Mouse (Mus musculus): ENCODE measurements around the gene Tff2.

Tff2 gene

DNA sequence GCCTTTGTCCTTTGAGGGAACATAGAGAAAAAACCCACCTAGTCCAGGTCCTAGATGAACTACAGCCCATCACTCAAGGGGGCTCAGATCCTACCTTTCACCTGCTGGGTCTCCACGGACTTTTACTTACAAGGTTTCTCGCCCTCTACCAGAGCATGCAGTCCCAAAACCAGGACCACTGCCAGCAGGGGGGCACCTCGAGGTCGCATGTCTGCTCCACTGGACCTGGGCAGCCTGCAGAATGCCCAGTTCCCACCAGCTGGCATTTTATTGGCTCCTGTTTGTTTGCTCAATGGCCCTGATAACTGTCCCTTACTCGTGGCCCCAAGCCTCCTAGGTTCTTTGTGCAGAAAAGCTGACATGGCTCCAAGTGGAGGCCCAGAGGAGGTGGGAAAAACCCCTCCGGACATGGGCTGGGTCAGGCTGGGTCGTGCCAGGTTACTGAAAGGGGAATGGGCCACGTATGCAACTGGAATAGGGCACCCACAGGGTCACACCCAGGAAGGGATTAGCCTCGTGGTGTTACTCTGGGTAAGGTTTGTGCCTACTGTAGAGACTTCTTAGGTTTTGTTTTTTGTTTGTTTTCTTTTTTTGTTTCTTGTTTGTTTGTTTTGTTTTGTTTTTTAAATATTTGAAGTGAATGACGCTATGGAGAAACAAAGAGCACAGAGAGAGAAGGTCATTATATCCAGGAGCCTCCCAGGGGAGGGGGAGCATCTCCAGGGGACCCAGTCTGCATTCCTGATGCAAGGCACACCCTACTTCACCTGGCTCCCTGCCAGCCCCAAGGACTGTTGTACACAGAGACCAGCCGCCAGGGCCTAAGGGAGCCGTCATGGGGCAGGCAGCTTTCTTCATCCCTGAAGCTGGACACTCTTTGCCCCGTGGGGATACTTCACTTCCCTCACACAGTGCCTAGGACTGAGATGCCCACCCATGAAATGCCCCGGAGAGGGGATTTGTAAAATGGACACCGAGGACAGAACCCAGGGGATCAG is at the start of gene Tff2:
Gene Tff2 (minus strand): TSS at position 243 of the 998 bp plus-strand sequence.
- DNase-seq (ENCODE audit: low spot score in 2 of 2): no peak

DNA sequence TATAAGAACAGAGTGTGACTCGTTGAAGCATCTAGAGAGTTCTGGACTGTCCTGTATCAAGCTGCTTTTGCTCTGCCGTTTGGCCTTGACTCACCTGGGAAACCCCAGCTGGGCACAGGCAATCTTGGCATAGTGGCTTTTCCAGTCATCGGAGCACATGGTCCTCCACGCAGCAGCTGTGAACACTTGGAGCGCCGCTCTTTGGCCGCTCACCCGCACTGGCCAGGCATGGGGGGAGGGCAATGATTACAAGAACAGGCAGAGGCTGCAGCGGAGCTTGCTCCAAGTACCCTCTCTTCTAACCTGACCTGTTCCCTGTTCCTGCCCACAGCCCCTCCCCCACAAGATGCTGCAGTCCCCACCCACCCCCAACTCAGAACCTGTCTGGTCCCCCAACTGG is 49.3 kb upstream of the Tff2 start:
- no peak for DNase-seq (ENCODE audit: low spot score in 2 of 2)

DNA sequence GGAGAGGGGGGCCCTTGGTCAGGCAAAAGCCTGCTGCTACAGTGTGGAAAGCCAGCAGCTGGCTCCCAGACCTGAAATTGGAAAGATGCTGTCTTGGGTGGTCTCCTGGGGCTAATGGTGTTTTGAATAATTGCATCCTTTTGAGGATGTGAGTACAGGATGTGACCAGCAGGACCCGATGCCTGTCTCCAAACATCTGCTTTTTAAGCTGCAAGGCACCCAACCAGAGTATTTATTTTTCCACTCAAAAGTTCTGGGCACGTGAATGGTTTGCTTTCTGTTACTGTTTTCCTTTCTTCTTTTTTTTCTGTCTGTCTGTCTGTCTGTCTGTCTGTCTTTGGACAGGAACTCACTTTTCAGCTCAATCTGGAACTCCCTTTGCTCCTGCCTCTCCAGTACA is 48.6 kb upstream of the Tff2 start:
- no peak for DNase-seq (ENCODE audit: low spot score in 2 of 2)

DNA sequence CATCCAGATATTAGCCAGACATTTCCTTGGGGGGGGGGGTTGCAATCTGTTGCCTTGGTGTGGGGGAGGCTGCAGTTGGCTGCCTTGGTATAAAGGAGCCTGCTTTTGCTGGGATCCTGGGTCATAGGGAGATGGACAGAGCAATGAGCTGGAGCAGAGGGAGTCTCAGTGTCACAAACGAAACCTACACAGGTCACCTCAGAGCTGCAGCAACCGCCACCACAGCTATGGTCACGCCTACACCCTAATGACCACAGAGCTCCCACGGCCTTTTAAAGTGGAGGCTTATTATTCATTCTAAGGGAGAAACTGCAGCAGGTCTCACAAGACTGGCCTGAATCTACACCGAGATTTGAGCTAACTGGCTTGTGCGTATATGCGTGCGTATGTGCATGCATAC is 47.7 kb upstream of the Tff2 start:
- DNase-seq (ENCODE audit: low spot score in 2 of 2): no peak

DNA sequence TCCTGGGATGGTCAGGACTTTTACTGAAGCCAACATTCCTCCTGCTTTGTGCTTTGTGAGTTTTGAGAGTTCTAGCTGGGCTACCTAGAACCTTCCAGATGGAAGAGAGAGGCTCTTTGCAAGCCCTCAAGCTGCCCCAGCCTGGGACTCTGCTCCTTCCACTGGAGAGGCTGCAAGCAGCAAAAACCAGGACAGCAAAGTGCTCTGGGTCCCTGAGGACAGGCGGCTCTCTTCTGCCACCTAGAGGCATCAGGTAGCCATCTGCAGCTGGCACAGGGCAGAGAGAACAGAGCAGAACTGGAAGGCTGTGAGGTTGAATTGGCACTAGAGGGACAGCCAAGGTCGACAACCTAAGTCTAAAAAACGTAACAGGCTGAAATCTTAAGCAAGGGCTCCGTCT is 43.3 kb upstream of the Tff2 start:
- DNase-seq (ENCODE audit: low spot score in 2 of 2): peak; percentile 60 to 66

DNA sequence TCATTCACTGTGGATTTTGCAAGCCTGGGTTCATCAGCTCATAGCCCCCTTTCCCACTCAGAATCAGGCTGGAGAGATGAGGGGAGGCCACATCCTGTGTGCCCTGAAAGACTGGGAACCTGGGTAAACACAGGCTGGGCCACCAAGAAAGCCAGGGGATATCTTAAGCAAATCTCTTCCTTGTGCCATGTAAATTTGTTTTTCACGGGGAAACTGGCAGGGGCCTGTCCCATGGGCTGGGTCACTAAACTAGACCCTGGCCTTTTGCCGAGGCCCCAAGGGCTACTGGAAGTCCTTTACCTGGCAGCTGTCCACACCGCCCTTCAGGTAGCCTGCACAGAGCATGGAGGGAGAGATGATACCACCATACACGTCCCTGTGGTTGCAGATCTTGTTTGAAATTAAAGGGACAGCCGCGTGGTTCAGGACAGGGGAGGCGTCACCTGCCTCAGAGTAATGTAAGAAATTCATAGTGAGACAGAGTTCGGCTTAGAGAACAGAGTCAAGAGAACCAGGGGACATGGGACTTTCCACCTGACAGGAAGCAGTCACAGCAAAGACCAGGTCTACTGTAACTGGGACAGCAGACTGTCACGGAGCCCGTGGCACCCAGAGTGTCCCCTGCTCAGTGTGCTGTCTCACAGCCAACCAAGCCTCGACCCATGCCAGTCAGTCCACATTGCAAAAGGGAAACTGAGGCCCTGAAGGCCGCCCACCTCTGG is 40.3 kb upstream of the Tff2 start:
- peak; percentile 36 to 65 for DNase-seq (ENCODE audit: low spot score in 2 of 2)

DNA sequence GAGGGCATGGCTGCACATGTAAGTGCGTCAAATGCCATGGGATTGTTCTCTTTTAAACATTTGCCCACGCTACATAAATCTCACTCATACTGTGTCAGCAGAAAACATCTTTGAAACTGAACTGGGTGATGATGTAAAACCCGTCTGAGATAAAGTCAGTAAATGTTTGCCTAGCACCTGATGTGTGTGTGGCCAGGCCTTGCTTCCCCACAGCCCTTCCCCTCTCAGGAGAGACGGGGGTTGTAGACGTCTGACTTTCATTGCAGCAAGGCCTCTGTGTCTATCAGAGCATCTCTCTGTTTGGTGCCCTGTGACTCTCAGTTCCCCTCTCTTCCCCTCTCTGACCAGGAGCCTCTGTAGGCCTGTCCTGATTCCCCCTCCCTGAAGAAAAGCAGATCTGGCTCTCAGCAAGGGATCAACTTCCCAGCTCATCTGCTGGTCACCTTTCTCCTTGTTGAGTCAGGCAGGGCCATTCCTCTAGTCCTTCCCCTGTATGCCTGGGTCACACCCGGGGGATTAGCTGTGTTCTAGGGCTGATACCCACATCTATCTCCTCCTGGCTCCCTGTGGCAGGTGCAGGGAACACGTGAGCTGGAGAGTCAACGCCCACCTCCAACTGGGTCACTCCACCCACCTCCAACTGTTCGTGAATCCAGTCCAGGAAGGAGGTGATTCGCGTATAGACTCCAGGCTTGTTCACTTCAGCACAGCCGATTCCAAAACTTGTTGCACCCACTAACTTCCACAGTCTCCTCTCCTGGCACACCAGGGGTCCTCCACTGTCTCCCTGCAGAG is 39.3 kb upstream of the Tff2 start:
- DNase-seq (ENCODE audit: low spot score in 2 of 2): peak; percentile 13 to 37

DNA sequence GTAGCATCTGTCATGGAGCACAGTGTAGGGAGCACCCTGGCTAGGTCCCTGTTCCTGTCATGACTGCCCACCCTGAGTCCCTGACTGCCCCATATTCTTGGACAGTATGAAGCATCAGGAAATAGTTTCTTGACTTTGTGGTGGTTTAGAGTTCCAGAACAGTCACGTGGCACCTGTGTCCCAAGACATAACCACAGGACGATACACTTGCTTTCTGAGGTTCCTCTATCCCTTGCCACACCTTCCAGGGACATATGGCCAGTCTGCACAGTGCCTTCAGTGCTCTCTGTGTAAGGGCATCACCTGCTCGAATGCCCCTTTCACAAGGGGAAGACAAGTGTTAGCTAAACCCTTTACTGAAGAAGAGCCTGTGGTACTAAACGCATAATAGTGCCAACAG is 37.4 kb upstream of the Tff2 start:
- no peak for DNase-seq (ENCODE audit: low spot score in 2 of 2)

DNA sequence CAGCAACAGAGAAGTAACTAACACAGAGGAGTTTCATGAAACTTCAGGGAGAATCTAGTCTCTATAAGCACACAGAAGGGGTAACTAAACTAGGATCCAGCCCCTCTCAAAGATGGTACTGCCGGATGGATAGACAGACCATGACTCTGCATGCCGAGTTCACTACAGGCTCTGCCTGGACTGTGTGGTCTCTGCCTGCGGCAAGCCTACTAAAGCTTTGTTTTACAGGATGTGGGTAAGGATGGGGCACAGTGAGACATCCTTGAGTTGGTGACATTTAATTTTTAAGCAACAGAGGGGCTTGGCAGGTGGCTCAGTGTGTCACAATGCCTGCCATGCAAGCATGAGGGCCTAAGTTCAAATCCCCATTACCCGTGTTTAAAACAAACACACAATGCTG is 32.2 kb upstream of the Tff2 start:
- no peak for DNase-seq (ENCODE audit: low spot score in 2 of 2)

DNA sequence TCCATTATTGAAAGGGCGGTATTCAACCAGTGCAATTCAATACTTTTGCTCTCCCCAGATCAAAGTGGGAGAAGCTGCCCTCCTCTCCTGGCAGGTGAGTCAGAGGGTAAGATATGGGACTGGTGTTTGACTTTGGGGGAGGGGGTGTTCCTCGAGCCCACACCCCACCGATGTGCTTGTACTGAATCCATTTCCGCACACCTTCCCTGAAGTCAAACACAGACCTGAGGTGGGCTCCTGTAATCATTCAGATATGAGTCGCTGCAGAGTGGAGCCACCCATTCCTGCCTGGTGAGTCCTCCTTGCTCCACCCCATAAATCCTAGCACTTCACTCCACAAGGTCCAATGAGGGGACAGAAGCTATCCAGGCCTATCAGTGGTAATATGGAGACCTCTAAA is 25.7 kb upstream of the Tff2 start:
- DNase-seq (ENCODE audit: low spot score in 2 of 2): no peak

DNA sequence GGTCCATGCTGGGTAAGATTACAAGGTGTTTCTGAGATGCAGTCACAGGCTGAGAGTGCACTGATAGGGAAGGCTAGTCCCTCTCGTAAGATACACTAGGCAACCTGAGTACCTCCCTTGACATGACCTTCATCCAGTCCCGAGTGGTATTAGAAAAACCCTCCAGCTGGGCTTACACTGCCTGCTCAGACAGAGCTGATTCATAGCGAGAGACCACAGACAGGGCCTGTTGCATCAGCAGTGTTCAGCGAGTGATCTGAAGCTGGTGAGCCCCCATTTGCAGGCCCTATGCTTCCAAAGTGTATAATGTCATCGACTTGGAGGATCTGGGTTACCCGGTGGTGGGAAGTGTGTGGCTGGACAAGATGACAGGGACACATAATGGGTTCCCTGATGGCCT is 21.0 kb upstream of the Tff2 start, which contains the start of gene Tff1:
Gene Tff1 (minus strand): TSS at position 151 of the 400 bp plus-strand sequence.
- no peak for DNase-seq (ENCODE audit: low spot score in 2 of 2)

DNA sequence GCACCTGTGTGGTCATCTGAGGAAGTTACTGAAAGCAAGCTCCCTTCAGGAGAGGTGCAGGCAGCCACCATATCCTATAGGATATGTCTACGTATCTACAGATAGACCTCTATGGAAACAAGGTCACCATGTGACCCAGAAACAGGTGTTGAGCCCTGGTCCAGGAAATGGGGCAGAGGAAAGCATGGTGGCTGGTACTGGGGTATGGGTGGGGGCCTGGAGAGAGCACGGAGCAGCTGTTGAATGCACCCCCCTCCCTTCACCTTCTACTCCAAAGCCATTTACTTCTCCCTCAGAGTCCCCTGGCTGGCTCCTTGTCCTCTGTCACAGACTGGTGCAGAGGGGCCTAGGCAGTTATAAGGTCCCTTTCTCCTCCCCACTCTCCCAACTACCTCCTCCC is 19.7 kb upstream of the Tff2 start:
- DNase-seq (ENCODE audit: low spot score in 2 of 2): no peak

DNA sequence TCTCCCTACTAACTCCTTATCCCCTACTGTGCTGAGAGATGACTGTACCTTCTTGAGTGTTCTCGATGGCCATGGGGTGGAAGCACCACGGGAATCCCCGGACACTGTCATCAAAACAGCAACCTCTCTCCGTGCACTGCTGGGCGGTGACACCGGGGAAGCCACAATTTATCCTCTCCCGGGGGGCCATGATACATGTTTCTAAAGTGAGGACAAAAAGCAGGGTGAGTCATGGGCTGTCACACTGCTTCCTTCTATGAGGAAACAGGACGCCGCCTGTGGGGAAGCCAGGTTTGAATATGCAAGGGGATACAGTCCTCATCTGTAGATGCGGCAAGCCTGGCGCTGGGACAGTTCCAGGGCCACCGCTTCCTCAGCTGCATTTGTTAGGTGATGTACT is 18.5 kb upstream of the Tff2 start:
- DNase-seq (ENCODE audit: low spot score in 2 of 2): no peak

DNA sequence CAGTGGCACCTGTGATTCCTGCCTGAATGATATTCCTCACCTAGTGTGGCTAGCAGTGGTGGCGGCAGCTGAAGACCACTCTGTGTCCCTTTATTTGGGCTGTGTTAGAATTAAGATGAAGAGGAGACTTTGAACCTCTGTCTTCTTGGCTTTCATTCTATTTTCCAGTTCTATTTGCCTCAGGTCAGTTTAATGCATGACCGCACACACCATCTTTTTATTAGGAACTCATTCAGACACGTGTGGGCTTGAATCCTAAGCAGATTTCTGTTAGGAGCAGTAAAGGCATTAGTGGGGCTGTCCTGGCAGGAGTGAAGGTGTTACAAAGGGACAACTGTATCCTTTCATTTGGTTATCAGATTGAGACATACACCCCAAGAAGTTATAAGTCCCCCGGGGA is 16.2 kb upstream of the Tff2 start:
- DNase-seq (ENCODE audit: low spot score in 2 of 2): no peak

DNA sequence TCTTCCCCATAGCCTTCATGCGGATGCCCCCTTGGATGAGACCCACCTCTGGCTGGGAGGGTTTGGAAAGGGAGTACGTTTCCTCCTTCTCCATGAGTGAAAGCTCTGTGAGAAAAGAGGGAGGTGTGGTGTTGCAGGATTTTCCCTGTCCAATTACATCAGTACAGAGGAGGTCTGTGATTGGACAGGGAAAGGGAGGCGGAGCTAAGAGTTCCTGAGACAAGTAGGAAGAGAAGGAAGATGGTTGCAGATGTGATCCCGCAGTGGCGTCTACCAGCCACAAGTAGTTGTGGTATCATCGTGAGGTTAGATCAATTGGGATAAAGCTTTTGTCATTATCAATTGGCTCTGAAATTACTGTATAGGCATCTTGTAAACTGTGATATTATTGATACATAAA is 13.8 kb upstream of the Tff2 start:
- DNase-seq (ENCODE audit: low spot score in 2 of 2): no peak

DNA sequence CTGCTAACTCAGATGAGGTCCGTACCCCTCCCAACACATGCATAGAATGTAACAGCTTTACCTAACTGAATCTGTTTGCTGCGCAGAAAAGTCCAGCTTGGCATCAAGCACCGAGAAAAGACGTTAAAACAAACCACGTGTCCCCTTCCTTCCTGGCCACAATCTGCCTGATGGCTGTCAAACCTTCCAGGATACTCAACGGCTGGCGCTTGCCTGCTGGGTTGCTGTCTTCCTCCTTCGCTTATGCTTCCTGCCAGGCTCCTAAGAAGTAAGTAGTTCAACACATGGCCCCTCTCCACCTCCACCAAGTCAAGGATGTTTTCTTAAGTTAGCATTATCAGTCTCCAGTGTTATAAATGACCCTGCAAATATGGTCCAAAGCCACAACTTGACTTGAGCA is 9.7 kb upstream of the Tff2 start:
- no peak for DNase-seq (ENCODE audit: low spot score in 2 of 2)

DNA sequence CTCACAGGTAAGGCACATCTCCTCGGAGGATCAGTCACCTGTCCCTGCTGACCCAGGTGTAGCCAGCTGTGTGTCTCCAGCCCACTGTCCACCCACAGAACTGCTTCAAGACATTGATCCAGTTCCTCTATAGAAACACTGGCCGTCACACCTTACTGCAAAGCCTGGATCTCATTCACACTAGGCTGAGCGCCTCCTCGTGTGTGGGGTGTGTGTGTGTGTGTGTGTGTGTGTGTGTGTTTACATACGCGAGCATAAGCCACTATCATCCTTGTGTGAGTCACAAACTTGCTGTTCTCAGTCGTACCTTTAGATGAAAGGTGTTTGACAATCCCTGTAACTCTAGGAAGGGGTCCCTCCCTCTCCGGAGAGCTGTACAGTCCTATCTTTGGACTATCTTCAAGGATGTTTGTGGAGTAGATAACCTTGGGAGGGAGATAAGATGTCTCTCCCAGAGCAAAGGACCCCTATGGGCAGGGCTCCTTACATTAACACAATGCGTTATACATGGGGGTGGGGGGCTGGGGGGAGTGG is 9.0 kb upstream of the Tff2 start:
- DNase-seq (ENCODE audit: low spot score in 2 of 2): no peak

DNA sequence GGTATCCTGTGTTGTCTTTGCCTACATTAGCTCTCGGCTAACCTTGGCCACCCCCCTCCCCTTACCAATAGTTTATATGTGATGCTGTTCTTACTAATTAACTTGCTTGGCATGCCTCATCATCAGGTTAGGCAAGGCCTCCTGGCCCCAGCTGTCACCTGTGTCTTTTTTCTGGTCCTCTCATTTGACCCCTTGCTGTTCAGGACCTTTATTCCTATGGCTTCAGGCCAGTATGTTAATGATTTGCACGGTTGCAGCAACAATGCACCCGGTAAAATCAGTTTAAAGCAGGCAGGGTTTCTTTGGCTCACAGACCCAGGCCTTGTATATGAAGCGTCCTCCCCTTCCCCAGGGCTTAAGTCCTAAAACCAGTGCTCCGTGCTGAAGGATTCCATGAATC is 8.4 kb upstream of the Tff2 start:
- no peak for DNase-seq (ENCODE audit: low spot score in 2 of 2)

DNA sequence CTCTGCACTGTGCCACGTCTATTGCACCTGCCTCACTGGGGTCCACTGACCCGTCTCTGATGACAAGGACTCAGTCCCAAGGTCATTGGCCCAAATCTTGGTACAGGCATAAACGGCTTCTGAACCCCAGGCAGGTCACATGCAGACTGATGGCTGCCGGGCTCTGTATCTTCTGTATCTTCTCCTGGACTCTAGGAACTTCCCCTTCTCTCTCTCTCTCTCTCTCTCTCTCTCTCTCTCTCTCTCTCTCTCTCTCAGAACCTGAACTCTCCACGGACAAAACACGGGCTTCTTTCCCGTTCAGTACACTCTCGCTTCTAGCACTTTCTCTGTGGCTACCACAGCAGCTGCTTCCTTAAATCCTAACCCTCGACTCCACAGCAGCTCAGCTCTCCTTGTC is 1.9 kb upstream of the Tff2 start:
- DNase-seq (ENCODE audit: low spot score in 2 of 2): no peak

DNA sequence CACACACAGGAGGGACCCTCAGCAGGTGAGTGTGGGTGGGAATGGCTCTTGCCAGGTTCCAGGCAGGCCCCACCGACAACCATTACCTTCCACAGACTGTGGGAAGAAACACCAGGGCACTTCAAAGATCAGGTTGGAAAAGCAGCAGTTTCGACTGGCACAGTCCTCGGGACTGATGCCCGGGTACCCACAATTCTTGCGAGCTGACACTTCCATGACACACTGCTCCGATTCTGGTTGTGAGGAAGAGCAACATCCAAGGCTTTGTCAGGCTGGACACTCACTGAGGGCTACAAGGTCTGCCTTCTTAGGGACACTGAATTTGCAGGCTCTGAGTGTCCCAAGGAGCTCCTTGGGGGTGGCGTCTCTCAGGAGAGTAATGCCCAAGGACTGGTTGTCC is 2.0 kb downstream of the Tff2 start:
- no peak for DNase-seq (ENCODE audit: low spot score in 2 of 2)

DNA sequence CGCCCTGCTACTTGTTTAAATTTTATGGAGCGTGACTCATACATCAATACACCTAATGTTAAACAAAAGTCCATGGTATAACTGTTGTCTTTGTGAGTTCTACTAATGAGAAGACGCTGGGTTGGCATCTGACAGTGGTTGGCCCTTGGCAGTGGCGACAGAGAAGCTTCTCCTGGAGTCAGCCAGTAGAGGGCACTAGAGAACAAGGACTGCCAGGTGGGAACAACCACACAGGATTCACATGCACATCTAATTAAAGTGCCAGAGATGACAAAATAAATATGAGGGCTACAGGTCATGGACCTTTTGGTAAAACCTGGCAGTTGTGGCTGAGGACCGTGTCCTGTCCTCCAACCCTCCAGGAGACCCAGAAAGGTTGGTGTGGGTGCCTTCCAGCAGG is 5.7 kb downstream of the Tff2 start:
- peak; percentile 49 to 53 for DNase-seq (ENCODE audit: low spot score in 2 of 2)

DNA sequence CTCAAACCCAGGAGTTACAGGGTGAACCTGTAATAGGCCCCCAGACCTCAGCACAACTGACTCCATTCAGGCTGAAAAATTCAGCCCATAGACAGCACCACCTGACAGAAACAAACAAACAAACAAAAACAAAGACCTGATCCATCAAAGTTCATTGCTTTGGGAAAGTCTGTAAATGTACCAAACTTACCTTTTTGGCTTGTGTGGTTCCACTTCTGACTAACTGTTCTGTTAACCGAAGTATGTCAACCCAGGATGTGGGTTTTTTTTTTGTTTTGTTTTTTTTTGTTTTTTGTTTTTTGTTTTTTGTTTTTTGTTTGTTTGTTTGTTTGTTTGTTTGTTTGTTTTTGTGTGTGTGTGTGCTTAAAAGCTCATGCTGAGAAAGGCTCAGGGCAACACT is 7.3 kb downstream of the Tff2 start:
- no peak for DNase-seq (ENCODE audit: low spot score in 2 of 2)

All from urinary bladder, postnatal 36 days (tissue).